Mouse (Mus musculus) skeletal muscle tissue, adult 2 months (tissue): ENCODE measurements around the gene Pigm.
A peak's percentile ranks its signal among the peaks of the same experiment; 100 is the strongest.

Experiments used
- DNase-seq: peaks from one replicate; pipeline ENCODE4 v3.0.0-alpha.2; 2012; ENCODE audit warnings: low read depth, low spot score

The Pigm gene

DNA sequence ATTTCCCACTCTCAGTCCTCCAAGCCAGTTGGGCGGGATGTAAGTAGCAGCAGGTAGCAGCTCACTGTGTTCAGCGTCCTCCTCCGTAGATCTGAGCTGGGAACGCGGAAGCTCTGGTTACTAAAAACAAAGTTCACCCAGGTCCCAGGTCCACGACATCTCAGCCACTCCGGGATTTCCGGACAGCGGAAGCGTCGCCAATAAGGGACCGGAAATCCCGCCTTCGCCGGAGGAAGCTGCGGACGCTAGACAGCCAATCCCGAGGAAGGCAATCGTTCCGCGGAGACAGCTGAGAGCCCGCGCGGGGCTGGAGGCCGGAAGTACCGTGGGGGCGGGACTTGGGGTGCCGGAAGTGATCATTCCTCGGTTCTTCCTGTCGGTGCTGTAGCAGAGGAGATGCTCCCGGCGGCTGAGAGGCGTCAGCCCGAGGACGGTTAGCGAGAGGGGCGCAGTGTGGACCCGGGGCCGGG is at the start of gene Pigm:
TSS of gene Pigm (plus strand) at position 349 of the 470 bp plus-strand sequence.
- DNase-seq: peak; percentile 96

DNA sequence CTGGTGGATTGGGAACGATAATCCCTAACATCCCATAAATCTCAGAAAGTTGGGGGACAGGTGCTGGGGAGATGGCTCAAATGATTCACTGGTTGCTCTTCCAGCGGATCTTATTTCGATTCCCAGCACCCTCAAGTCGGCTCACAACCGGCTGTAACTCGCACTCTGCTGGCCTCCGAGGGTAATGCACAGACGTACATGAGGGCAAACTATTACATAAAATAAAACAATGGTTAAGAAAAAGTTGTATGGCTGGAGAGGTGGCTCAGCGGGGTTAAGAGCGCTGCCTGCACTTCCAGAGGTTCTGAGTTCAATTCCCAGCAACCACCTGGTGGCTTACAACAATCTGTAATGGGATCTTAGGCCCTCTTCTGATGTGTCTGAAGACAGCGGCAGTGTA is 49.7 kb upstream of the Pigm start:
- no peak for DNase-seq

DNA sequence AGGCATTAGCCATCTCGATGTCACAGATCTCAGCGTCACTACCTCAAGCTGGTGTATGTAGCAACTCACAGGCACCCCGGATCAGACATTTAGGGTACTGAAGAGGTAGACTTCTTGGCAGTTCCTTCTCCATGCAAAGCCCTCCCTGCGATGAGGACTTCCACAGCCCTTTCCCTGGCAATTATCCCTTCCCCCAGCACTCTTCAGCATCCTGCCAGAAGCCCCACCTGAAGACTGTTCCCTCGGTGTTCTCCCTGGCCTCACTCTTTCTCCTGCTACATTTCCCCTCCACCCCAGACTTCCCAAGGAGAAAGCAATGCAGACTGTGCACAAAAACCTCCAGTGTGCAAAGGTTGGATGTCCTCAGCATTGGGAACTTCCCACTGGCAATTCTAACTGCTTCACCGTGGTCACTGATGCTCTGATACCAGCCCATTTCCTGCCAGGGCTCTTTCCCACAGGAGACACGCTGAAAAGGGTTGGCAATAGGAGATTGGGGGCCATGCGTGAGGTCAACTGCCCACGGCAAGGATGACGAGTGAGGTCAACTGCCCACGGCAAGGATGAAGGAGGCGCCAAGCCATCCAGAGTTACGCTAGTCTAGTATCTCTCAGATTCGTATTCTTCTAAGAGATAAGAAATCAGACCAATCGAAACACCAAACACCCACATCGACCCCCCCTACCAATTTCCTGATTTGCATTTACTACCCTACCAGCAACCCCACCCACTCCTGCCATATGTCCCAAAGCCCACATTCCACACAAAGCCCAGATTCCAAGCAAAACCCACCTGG is 48.9 kb upstream of the Pigm start:
- no peak for DNase-seq

DNA sequence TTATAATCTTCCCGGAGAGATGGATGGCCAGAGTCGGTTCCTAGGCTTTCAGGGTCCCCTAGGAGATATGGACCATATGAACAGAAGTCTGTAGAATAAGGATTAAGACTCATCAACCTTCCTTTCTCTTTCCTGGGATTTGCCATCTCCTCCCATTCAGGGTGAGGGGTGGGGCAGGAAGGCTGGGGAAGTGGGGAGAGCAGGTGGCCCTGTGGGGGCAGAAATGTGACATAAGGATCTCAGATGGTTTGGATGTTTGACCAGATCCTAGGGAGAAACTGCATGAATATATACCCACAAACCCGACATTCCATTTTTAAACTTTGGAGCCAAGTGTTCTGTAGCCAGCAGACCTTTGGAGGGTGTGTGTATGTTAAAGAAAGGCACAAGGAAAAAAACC is 48.3 kb upstream of the Pigm start:
- no peak for DNase-seq

DNA sequence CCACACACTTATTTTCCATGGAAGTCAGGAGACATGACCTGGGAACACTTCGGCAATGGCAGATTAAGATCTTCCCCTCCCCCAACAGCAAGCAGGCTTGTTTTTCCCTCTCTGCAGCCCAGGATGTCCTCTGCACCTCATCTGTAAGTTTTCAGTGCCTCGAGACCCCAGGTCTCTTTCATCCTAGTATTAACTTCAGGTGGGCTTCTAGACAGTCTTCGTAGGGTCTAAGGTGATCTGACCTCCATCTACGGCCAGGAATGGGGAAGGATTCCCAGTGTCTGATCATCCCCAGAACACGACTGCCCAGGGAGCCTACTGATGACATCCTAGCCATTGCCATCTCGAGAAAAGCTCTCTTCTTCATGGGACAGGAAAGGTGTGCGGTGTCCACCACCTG is 47.9 kb upstream of the Pigm start:
- no peak for DNase-seq

DNA sequence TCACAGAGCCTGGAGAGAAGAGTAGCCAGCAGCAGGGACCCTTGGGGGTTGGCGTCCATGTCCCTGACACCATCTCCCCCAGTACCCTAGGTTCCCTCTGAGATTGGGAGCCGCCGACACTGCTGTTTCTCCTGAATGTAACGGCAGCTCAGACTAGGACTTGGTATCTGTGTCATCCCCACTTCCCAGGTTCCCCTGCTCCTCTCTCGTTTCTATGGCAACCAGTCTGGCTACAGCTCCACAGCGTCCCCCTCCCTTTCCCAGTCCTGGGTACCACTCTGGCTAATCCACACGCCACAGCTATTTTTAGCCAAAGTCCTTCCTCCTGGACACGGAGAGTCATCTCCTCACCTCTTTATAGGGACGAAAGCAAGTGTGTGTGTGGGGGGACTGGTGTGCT is 47.2 kb upstream of the Pigm start, which contains the start of gene Kcnj9:
TSS of gene Kcnj9 (minus strand) at position 188 of the 400 bp plus-strand sequence.
- no peak for DNase-seq

DNA sequence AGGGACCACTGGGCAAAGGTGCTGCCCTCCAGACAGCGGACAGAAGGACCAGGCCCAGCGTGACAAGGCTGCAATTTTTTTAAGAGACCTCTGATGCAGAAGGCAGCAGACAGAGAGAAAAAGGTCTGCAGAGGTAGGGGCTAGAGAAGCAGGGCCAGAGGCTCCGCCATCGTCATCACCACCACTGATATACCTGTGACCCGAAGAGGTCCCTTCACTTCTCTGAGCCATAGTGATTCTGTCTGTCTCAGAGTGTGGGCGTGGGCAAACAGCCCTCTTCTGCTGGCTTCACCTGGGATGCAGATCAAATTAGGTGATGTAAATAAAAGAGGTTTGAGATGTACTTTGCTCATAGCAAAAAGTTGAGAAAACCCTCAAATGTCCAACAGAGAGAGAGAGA is 46.7 kb upstream of the Pigm start:
- no peak for DNase-seq

DNA sequence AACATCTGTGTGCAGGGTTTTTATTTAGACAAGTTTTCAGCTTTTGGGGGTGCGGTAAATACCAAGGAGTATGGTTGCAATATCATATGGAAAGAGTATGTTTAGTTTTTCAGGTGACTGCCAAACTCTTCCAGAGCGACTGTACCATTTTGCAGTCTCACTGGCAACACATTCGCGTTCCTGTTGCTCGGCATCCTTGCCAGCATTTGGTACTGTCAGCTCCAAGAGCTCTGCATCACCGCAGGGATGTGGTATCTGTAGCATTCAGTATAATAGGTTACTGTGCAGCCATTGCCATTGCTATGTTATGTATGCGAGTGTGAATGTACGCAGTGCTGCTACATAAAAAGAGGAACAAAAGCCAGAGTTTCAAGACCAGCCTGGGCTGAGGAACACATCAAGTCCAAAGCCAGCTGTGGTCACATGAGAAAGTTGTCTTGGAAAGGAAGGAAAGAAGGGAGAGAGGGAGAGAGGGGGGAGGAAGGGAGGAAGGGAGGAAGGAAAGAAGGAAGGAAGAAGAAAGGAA is 44.9 kb upstream of the Pigm start:
- no peak for DNase-seq

DNA sequence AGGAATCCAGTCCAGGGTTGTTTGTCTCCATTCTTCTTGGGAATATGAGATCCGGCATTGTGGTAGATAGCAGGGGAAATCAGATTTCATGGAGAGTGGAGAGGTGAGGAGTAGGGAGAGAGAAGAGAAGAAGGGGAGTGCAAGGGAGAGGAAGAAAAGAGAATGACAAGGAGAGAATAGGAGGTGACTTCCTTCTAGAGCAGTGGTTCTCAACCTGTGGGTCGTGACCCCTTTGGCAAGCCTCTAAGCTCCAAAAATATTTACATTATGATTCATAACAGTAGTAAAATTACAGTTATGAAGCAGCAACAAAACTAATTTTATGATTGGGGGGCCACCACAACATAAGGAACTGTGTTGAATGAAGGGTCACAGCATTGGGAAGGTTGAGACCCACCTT is 43.4 kb upstream of the Pigm start:
- no peak for DNase-seq

DNA sequence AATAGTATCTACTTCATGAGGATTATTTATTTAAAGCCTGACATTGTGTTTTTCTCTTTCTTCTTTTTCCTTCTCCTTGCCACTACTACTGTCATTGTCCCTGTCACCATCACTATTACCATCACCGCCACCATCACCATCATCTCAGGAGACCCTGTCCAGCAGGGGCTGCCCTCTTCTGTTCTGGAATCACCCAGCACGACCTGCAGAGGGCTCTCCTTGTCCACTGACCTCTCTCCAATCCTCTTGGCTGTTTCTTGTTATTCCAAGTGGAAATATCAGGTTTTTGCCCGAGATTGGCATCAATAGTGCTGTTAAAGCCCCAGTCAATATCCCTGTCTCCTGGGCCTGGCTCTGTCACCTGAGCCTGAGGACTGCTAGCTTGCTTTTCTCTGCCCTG is 42.8 kb upstream of the Pigm start:
- no peak for DNase-seq

DNA sequence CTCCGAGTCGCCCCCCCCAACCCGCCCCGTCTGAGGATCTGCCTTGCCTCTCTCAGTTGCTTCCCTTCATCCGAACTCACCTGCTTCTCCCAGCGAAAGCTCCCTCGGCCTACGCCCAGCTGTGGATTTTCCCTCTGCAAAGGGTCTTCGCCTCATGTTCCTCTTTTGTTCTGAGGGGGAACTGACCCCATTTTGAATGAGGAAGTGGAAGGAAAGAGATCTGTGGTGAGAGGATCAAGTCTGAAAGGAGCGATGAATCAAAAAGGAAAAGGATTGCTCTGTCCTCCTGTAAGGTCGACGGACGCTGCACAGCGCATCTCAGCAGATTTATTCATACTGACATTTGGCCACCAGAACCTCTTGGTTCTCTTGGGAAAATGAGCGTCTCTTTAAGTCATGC is 40.5 kb upstream of the Pigm start:
- DNase-seq: no peak

DNA sequence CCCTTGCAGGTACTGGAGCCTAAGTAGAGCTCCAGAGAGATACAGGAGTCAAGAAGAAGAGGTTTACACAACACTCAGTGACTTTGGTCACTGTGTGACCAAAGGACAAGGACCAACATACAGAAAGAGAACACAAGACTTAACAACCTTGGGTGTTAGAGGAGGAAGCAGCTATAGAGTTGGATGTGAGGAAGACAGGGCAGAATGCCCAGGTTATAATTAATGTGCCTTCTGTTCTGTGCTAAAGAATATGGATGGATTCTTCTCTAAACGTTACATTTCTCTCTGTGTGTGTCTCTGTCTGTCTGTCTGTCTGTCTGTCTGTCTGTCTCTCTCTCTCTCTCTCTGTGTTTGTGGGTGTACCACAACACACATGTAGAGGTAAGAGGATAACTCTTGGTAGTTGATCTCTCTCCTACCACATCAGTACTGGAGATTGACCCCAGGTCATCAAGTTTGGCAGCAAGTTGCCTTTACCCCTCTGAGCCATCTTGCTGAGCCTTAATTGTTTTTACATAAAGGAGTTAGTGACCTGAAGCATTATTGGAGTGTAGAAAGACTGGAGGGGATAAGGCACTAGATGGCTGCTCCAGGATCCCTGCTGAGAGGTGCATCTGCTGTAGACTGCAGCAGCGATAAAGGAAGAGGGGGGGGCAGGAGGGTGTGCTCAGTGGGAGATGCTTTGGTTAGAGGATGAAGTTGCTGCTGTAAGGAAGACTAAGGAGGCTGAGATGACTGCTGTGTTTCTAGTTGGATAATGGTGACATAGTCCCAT is 38.7 kb upstream of the Pigm start:
- DNase-seq: no peak

DNA sequence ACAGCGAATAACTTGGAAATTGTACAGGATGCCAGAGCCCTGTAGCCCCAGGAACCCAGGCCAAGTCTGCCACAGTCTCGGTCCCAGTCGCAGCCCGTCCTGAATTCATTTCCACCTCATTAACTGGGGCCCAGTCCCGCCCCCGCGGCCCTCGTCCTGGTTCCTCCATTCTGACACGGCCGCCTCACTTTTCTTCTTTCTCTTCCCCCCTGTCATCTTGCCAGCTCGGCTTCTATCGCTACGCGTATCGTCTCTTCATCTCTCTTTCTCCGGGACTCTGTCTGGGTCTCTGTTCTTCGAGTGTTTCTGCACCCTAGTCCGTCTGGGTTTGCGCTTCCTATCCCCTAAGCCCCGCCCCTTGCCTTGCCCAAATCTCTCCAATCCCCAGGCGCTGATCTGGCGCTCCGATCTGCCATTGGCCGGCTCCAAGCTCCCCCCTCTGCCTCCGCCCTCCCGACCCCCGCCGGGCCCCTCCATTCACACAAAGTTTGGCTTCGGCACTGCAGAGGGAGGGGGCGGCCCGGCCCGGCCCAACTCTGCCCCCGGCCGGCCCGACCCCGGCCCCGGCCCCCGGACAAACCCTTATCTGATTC is 35.5 kb upstream of the Pigm start, which contains the start of gene Kcnj10:
TSS of gene Kcnj10 (plus strand) at position 482 of the 593 bp plus-strand sequence.
- DNase-seq: no peak

DNA sequence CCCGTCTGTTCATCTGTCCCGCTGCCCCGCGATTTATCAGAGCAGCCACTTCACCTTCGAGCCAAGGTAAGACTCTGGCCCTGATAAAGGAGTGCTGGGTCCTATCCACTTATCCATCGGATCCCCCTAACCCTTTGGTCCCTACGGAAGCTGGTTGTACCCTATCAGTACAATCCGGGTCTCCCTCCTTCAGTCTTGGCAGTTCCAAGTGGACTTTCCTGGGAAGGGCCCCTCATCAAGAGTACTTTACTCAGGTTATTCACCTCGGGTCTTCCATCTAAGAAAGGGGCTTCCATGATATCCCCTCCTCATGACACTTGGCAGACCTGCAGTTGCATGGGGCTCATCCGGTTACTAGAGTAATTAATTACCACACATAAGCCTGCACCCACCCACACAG is 35.0 kb upstream of the Pigm start:
- DNase-seq: no peak

DNA sequence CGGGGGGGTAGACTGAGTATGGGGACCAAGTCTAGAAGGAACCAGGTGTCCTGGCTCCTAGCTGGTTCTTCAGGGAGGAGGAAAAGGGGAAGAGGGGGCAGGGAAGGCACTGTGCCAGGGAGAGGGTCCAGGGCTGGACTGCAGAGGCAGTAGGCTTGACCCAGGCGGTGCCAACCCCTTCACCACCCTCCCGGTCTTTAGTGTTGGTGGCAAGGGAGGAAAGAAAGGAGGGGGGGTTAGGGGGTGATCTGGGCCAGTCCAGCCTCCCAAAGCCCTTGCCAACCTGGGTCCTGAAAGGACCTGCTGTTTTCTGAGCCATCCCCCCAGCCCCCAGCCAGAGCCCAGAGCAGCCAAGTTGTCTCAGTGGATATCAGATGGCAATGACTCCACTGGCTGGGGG is 33.6 kb upstream of the Pigm start:
- DNase-seq: no peak

DNA sequence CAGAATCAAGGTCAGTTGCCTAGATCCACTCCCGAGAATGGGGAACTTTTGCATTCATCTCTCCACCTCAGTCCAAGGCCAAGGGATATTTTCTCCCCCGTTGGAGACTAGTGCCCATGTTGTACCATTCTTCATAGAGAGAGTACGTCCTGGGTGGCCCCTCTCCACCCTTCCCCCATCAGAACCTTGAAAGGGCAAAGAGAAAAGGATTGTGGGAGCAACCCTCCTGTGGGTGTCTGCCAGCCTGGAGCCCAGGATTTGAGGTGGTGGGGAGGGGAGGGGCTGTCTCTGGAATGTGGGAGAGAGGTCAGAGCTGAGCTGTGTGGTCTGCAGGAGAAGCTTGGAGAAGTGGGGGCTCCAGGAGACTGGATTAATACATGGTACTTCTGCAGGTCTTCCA is 32.4 kb upstream of the Pigm start:
- DNase-seq: no peak

DNA sequence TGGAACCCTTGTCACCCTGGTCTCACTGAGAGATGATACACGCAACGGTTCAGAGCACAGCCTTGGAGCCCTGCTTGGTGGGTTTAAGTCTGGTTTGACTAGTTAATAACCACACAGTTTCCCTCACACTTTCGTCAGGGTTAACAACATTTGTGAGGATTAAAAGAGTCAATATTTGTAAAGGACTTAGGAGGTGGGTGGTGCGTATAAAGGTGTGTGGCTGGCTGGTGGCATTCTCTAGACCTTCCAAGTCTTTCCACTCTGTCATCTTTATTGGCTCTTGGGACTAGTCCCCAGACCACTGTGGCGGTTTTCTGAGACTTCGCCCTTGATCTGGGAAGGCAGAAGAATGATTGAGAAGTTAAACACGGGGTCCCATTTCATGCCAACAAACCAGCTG is 31.5 kb upstream of the Pigm start:
- DNase-seq: no peak

DNA sequence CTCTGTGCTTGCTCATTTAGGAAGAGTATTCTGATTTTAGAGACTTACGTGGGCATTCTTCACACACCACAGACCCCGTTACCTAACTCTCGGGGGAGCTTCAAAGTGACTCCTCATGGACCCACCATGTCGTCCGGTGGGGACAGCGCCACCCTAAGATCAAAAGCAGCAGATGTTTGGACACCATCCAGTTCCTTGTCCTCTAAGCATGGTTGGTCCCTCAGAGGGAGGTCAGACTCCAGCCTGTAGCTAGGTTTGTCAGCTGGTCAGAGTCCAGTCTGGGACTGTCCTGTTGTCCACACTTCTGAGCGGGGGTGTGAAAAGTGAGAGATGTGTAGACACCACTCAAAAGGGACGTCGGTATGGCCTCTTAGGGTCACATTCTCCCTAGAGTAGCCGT is 29.6 kb upstream of the Pigm start:
- no peak for DNase-seq

DNA sequence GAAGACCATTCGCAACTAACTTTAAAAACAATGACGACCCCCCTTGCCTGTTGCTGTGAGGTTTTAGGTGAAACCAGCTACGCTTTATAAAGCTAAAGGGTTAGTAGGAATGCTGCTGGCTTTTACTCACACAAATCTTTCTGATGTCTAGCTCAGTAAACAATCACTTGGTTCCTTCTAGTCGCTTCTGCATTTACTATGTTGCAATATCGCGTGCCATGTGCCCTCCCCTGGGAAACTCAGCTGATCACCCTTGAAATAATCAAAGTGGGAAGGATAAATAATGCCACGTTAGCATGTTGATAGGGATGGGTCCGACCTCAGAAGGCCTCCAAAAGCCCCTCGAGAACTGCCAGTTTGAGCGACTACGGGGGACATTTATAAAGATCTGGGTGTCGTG is 29.0 kb upstream of the Pigm start:
- DNase-seq: no peak

DNA sequence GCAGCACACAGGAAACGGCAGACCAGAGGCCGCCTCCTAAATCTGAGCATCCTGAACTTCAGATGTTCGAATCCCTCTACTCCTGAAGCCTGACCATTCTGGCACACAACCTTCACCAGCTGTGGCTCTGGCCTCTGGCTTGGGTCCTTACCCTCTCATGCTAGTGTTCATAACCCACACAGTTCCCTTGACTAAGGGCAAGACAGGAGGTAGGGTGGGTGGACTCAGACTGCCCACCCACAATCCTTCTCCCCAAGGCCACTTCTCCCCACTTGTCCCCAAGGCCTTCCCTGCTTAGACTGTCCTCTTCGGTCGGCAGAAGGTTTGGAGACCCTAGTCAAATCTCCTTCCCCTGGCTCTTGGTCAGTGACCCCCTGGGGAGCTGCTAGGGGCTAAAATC is 26.8 kb upstream of the Pigm start:
- DNase-seq: no peak

DNA sequence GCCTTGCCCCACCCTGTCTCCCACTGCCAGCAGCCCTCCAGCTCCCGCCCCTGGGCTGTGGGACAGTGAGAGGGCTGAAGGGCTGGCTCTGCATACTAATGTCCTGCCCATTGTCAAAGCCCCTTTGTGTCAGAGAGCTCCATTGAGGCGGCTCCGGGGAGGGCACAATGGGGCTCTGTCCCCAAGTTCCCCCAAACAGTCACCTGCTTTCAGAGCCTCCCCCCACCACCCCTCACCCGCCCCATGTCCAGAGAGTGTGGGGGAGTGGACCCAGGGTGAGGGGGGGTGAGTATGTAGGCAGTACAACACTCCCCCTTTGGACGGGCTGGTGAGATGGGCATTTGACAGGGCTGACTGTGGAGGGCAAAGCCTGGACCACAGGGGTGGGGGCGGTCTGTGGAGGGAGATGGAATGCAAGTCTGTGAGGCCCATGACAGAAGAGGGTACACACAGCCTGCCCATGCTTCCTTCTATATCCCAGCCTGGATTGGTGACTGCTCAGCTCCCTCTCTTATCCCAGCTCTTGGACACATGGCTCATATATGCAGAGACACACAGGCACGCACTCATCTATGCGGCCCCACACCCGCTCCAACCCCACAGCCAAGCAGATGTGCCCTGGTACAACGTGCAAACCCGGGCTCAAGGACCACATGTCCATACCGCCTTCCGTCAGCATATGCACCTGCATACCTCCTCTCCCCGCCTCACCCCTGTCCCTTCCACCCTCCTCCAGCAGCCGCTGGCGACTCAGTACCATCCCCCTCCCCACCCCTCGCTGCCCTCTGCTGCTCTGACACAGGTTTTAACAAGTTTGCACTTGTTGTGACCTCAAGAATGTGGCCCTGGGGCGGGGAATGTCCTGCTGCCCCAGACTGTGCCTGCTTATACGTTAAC is 26.2 kb upstream of the Pigm start:
- no peak for DNase-seq
